Mouse (Mus musculus): ENCODE data around the gene Gse1. TPM values are rescaled to one million over a fixed set of nuclear protein-coding genes. Genes with fewer than 3 reads are reported as not detected.

Gene Gse1
- polyA plus RNA-seq, 1 experiment from 2014 or later: 12.2 TPM

DNA sequence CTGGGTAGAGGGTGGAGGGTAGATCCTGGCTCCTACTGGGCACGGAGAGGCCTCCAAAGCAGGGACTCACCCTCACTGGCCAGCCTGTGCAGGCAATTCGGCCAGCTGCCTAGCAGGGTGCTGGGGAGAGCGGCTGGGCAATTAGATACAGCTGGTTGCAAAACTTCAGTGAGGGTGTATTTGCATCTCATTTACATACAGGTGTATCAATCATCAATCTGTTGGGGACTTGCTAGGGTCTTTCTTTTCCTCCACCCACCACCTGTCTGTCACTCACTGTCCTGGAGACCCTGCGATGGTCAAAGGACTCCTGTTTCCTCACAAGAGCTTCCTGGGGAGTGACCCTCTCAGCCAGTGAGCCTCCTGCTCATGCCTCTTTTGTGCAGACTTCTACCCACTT lies 148.0 kb downstream of the Gse1 start:
- no peak overlapping the region for H3K4me3 ChIP-seq (replicated peaks)
- WGBS: 34% methylated on average over 4 of the region's 4 CpGs
- H3K9me3 ChIP-seq (replicated peaks): no peaks in the 10 kb centered on the region
- peak overlapping the region; percentile 13; the same call in 1 of the 2 replicates for H3K27ac ChIP-seq (replicated peaks)
- no peak for ATAC-seq (ENCODE audit: low FRiP score)
- H3K9ac ChIP-seq (replicated peaks): no peak overlapping the region
- peaks cover 65% of the 10 kb centered on the region for H3K4me1 ChIP-seq
- H3K27me3 ChIP-seq (replicated peaks): no peaks in the 10 kb centered on the region
- no peaks in the 10 kb centered on the region for H3K36me3 ChIP-seq
- H3K4me2 ChIP-seq: no peak overlapping the region

DNA sequence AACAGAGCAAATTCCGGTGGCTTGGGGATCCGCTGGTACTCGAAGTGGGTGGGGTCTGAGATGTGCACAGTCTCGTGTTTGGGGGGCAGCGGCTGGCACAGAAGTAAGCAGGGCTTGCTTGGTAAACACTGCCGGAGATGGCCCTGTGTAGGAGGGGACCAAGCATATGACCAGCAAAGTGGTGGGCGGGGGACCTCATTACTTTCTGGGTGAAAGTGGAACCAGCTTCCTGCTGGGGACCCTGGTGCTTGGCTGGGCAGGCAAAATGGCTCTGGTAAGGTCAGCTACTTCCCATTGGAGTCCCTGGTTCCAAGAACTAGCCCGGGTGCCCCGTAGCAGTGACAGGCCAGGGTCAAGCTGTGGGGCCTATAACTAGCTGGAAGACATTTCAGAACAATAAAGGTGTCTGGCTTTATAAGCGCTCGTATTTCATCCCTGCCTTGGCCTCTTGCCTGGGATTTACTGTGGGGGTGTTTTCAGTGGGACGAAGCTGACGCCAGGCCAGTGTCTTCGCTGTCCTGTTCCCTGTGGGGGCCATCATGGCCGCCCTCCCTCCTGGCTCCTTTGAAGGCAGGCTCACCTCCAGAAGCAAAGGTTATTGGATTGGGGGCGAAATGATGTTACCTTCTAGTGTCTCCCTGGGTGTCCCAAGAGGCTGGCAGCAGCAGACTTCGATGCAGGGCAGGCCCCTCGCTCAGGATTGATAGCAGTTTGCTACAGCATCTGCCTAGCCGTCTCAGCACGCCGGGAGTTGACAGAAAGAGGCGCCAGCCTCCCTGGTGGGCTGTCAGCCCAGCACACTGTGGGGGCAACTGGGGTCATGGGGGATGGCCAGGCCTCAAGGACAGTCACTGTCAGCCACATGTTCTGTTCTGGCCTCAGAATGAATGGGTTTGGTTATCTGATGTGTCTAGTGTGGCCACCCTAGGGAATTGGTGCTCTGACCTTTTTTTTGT lies 148.9 kb downstream of the Gse1 start:
- WGBS: 21% methylated on average over 22 of the region's 22 CpGs
- H3K4me2 ChIP-seq: no peak overlapping the region
- ATAC-seq (ENCODE audit: low FRiP score): no peak
- H3K9ac ChIP-seq (replicated peaks): no peak overlapping the region
- peak overlapping the region; percentile 6; the same call in 1 of the 2 replicates for H3K27ac ChIP-seq (replicated peaks)
- H3K4me1 ChIP-seq: peaks cover 74% of the 10 kb centered on the region
- H3K27me3 ChIP-seq (replicated peaks): no peaks in the 10 kb centered on the region
- H3K36me3 ChIP-seq: no peaks in the 10 kb centered on the region
- H3K4me3 ChIP-seq (replicated peaks): no peak overlapping the region
- no peaks in the 10 kb centered on the region for H3K9me3 ChIP-seq (replicated peaks)

DNA sequence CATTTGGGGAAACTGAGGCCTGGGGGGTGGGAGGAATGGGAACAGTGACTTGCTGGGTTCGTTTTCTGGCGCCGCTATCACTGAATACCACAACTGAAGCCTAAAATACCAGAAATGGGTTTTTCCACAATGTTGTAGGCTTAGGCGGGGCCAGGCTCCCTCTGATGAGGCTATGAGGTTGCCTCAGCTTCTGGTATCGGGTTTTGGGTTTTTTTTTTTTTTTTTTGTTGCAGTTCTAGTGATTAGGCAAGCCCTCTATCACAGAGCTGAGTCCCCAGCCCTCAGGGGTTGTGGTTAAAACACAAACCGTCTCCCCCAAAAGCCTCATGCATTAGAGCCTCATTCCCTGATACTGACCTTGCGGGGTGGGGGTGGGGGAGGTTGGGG lies 149.5 kb downstream of the Gse1 start:
- Histone ChIP-seq H3K27me3 (replicated peaks) (no peaks in the 10 kb centered on the region), H3K27ac (replicated peaks) (no peak overlapping the region; the same call in 1 of the 2 replicates)

DNA sequence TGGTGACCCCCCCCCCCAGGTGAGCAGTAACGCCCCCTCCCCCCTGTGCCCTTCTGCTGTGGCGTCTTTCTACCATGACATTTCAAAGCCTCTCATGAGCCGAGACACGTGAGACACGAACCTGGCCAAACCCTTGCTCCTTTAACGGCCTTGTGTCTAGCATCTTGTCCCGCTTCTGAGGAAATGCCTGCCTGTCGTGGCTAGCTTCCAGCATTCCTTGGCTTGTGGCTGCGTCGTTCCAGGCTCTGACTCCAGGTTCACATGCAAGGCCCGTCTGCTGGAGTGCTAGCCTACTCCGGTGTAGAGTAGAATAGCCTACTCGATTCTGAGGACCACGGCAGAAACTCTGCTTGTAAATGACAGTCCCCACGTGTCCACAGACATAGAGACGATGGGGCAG lies 150.1 kb downstream of the Gse1 start:
- Histone ChIP-seq H3K4me2 (no peak overlapping the region), H3K36me3 (no peaks in the 10 kb centered on the region), H3K4me1 (peaks cover 86% of the 10 kb centered on the region), H3K27ac (replicated peaks) (no peak overlapping the region), H3K9me3 (replicated peaks) (no peaks in the 10 kb centered on the region), H3K9ac (replicated peaks) (no peak overlapping the region), H3K27me3 (replicated peaks) (no peaks in the 10 kb centered on the region), H3K4me3 (replicated peaks) (no peak overlapping the region)
- WGBS: 33% methylated on average over 16 of the region's 16 CpGs
- no peak for ATAC-seq (ENCODE audit: low FRiP score)

More for the DNA sequence above, 149.5 kb downstream of the Gse1 start:
- peaks cover 80% of the 10 kb centered on the region for H3K4me1 ChIP-seq
- ATAC-seq (ENCODE audit: low FRiP score): no peak
- no peak overlapping the region for H3K9ac ChIP-seq (replicated peaks)
- no peak overlapping the region for H3K4me3 ChIP-seq (replicated peaks)
- H3K4me2 ChIP-seq: no peak overlapping the region
- WGBS: 54% methylated on average over 7 of the region's 7 CpGs
- no peaks in the 10 kb centered on the region for H3K36me3 ChIP-seq
- H3K9me3 ChIP-seq (replicated peaks): no peaks in the 10 kb centered on the region

DNA sequence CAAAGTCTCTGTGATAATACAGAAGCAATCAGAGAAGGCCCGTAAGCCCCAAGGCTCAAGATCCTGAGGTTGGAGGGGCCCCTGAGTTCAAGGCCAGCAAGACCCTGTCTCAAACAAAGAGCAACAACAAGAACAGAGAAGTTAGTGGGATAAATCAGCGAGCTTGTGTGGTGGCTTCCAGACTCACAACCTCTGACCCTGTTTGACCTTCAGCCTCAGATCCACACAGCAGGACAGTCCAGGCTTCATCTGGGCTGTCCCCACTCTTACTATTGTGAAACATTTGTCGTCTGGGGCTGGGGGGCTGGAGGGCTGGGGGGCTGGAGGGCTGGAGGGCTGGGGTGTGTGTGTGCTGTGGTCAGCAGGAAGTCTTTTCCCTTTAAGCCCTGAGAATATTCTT lies 150.8 kb downstream of the Gse1 start:
- ATAC-seq (ENCODE audit: low FRiP score): no peak
- 48% methylated on average over 3 of the region's 3 CpGs for WGBS
- H3K27ac ChIP-seq (replicated peaks): no peak overlapping the region
- H3K36me3 ChIP-seq: no peaks in the 10 kb centered on the region
- H3K4me2 ChIP-seq: no peak overlapping the region
- H3K9ac ChIP-seq (replicated peaks): no peak overlapping the region
- H3K4me3 ChIP-seq (replicated peaks): no peak overlapping the region
- H3K9me3 ChIP-seq (replicated peaks): no peaks in the 10 kb centered on the region
- H3K4me1 ChIP-seq: peaks cover 88% of the 10 kb centered on the region
- H3K27me3 ChIP-seq (replicated peaks): no peaks in the 10 kb centered on the region

DNA sequence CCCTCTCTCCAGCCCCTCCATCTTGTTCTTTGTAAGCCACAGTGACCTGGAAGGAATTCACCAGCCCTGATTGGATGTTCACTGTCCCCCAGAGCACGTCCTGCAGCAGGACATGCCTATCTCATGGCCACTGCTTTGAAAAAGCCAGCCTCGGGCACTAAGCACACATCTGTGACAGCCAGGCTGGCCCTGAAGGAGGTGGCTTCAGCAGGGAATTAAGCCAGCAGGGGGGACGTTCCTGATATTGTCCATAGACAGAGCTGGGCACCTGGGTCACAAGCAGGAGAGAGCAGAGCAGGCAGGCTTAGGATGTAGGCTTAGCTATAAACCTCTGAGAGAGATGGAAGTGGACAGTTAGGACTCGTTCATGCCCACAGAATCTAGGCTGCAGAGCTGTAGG lies 153.6 kb downstream of the Gse1 start:
- Histone ChIP-seq H3K27me3 (replicated peaks) (no peaks in the 10 kb centered on the region), H3K4me3 (replicated peaks) (no peak overlapping the region), H3K27ac (replicated peaks) (peak overlapping the region; percentile 76; the same call in 1 of the 2 replicates), H3K9me3 (replicated peaks) (no peaks in the 10 kb centered on the region), H3K9ac (replicated peaks) (no peak overlapping the region), H3K4me2 (no peak overlapping the region), H3K4me1 (peaks cover 65% of the 10 kb centered on the region), H3K36me3 (no peaks in the 10 kb centered on the region)
- 20% methylated on average over 4 of the region's 4 CpGs for WGBS
- no peak for ATAC-seq (ENCODE audit: low FRiP score)

DNA sequence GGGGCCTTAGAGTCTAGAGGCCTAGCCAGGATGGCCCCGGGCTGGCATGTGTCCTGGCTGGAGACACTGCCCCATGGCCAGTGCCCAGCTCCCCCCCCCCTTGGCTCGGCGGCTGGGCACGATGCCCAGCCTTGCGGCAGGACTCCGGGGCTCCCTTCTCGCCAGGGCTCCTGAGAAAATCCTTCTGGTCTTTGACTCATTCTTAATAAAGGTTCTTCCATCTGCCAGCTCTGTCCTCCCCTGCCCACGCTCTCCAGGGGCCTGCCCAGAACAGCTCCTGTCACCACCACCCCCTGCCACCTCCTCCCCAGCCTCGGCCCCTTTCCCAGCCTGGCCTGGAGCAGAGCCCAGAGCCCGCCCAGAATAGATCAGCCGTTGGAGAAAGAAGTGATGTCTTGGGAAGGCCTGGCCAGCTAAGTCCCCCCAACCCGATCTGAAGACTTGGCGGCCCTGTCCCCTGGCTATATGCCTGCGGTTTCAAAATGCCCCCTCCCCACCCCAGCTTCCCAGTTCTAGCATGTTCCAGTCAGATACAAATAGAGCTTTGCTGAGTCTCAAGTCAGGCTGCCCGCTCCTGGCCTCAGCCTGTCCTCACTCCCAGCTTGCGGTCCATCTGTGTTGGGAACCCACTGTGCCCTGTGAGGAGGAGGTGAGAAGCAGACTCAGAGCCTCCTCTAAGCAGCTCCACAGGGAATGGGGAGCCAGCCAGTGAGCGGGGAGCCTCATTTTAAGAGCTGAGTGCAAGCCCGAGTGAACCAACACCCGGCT lies 154.4 kb downstream of the Gse1 start:
- Histone ChIP-seq H3K9ac (replicated peaks) (no peak overlapping the region), H3K4me2 (no peak overlapping the region), H3K9me3 (replicated peaks) (no peaks in the 10 kb centered on the region), H3K27me3 (replicated peaks) (no peaks in the 10 kb centered on the region), H3K4me1 (peaks cover 62% of the 10 kb centered on the region), H3K27ac (replicated peaks) (peak overlapping the region; percentile 76), H3K4me3 (replicated peaks) (no peak overlapping the region), H3K36me3 (no peaks in the 10 kb centered on the region)
- peak; percentile 86 for ATAC-seq (ENCODE audit: low FRiP score)
- WGBS: 26% methylated on average over 19 of the region's 19 CpGs

DNA sequence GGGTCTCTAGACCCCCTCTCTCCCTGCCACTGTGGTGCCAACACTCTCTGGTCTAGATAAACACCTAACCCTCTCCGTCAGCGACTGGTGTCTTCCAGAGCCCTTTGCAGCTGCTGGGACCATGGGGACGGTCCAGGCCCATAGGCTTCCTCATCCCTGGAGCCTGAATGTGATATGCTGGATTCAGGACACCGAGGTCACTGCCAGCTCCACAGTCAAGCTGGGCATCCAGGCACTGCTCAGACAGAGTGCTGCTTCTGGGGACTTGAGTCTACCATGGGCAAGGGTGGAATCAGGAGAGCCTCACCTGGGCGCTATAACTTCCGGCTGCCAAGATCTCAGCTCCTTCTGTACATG lies 154.9 kb downstream of the Gse1 start:
- Histone ChIP-seq H3K9ac (replicated peaks) (no peak overlapping the region), H3K27ac (replicated peaks) (peak overlapping the region; percentile 76), H3K4me3 (replicated peaks) (no peak overlapping the region), H3K36me3 (no peaks in the 10 kb centered on the region), H3K4me1 (peaks cover 59% of the 10 kb centered on the region), H3K9me3 (replicated peaks) (no peaks in the 10 kb centered on the region), H3K27me3 (replicated peaks) (no peaks in the 10 kb centered on the region), H3K4me2 (no peak overlapping the region)
- no peak for ATAC-seq (ENCODE audit: low FRiP score)
- WGBS: 81% methylated on average over 6 of the region's 6 CpGs

DNA sequence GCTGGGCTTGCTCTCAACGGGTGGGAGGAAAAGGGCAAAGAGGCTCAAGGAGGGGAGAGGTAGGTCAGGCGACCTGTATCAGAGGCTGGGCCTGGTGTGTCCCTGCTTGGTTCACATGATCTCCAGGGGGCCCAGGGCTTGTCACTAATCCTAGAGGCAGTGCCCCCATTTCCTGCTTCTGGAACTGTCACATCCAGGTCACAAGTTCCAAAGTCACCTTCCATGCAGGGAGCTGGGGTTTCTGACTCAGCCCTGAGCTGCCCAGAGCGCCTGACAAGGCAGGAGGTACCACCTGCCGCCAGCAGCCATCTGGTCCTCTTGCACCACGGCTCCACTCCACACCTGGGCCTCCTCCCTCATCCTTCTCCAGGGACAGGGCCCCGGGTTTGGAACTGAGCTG lies 155.5 kb downstream of the Gse1 start:
- H3K4me2 ChIP-seq: no peak overlapping the region
- ATAC-seq (ENCODE audit: low FRiP score): no peak
- no peaks in the 10 kb centered on the region for H3K27me3 ChIP-seq (replicated peaks)
- H3K36me3 ChIP-seq: no peaks in the 10 kb centered on the region
- H3K4me3 ChIP-seq (replicated peaks): no peak overlapping the region
- H3K9me3 ChIP-seq (replicated peaks): no peaks in the 10 kb centered on the region
- peaks cover 59% of the 10 kb centered on the region for H3K4me1 ChIP-seq
- peak overlapping the region; percentile 76 for H3K27ac ChIP-seq (replicated peaks)
- no peak overlapping the region for H3K9ac ChIP-seq (replicated peaks)
- 45% methylated on average over 6 of the region's 6 CpGs for WGBS

DNA sequence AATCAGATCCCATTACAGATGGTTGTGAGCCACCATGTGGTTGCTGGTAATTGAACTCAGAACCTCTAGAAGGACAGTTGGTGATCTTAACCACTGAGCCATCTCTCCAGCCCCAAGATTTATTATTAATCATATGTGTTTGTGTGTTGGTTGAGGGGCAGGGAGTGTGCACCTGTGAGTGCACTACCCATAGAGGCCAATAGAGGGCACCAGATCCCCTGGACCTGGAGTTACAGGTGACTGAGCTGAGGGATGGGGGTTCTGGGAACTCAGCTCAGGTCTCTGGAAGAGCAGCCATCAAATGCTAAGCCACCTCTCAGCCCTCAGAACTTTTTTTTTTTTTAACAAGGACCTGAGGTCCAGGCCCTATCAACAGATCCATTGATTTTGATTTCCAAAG lies 156.5 kb downstream of the Gse1 start:
- Histone ChIP-seq H3K4me1 (peaks cover 56% of the 10 kb centered on the region), H3K9ac (replicated peaks) (no peak overlapping the region)

DNA sequence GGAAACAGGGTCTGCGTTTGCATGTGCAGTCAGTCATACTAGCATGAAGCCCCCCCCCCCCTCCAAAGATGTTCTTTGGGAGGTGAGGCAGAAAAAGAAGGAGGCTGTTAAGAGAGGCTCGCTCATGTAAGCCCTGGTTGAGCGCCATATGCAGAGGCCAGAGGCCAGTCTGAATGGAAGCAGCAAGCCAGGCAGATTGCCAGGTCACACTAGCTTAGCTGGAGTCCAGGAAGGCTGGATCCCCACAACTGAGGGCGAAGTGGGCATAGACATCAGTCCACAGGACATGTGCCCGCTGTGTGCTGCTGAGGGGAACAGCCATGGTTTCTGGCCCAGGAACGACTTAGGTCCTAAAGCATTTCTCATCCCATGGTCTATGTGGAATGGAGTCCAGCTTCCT lies 160.0 kb downstream of the Gse1 start:
- ATAC-seq (ENCODE audit: low FRiP score): no peak
- peaks cover 52% of the 10 kb centered on the region for H3K4me1 ChIP-seq
- no peak overlapping the region for H3K4me3 ChIP-seq (replicated peaks)
- H3K9me3 ChIP-seq (replicated peaks): no peaks in the 10 kb centered on the region
- H3K27ac ChIP-seq (replicated peaks): no peak overlapping the region
- no peaks in the 10 kb centered on the region for H3K36me3 ChIP-seq
- no peaks in the 10 kb centered on the region for H3K27me3 ChIP-seq (replicated peaks)
- no peak overlapping the region for H3K4me2 ChIP-seq
- WGBS: 75% methylated on average over 6 of the region's 6 CpGs
- no peak overlapping the region for H3K9ac ChIP-seq (replicated peaks)

More for the DNA sequence above, 156.5 kb downstream of the Gse1 start:
- H3K4me2 ChIP-seq: no peak overlapping the region
- H3K27ac ChIP-seq (replicated peaks): no peak overlapping the region
- no peaks in the 10 kb centered on the region for H3K27me3 ChIP-seq (replicated peaks)
- H3K4me3 ChIP-seq (replicated peaks): no peak overlapping the region
- ATAC-seq (ENCODE audit: low FRiP score): no peak
- H3K36me3 ChIP-seq: no peaks in the 10 kb centered on the region
- no peaks in the 10 kb centered on the region for H3K9me3 ChIP-seq (replicated peaks)

DNA sequence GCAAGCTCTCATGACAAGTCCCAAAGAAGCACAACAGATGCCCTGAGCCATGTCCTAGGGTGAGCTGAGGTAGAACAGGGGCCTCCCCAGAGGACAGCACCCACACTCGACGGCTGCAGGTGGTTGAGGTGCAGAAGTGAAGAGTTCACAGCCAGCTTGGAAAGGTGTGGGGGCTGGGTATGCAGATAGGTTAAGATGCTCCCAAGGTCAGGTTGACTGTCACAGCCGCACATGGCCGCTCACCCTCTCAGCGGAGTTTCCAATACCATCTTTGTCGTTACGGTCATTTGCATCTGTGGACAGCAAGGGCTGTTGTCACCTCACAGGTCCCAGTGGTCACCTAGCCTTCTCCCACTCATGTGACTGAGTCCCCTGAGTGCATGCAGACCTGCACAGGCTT lies 162.3 kb downstream of the Gse1 start:
- 88% methylated on average over 7 of the region's 7 CpGs for WGBS
- H3K4me1 ChIP-seq: peaks cover 53% of the 10 kb centered on the region
- no peak overlapping the region for H3K4me3 ChIP-seq (replicated peaks)
- no peaks in the 10 kb centered on the region for H3K27me3 ChIP-seq (replicated peaks)
- no peak overlapping the region for H3K4me2 ChIP-seq
- H3K27ac ChIP-seq (replicated peaks): no peak overlapping the region
- no peak for ATAC-seq (ENCODE audit: low FRiP score)
- H3K9me3 ChIP-seq (replicated peaks): no peaks in the 10 kb centered on the region
- H3K36me3 ChIP-seq: no peaks in the 10 kb centered on the region
- no peak overlapping the region for H3K9ac ChIP-seq (replicated peaks)
